Mouse (Mus musculus) hindbrain, postnatal 0 days (tissue): ENCODE data around the gene Lmntd1. TPM values are rescaled to one million over a fixed set of nuclear protein-coding genes. Genes with fewer than 3 reads are reported as not detected.

Source experiments
- ATAC-seq: fragments of 200-750 bp; cut with Nextera tagmentation; 2 replicates; pipeline ENCODE4 v1.8.0; 2017; ENCODE audit warnings: mild to moderate bottlenecking, moderate TSS enrichment, moderate library complexity
- DNase-seq: peaks from one replicate; pipeline ENCODE4 v3.0.0-alpha.2; 2015; ENCODE audit warnings: low spot score
- H3K27ac ChIP-seq: fragments of 300-500 bp; sonication (generic); 2 replicates; pipeline ENCODE4 v1.5.1; 2014; ENCODE audit warnings: mild to moderate bottlenecking
- H3K27me3 ChIP-seq: fragments of 300-500 bp; sonication (generic); 2 replicates; pipeline ENCODE4 v1.6.1; 2014; ENCODE audit warnings: low read length, mixed read lengths; ENCODE audit not compliant: insufficient read depth
- H3K36me3 ChIP-seq: fragments of 300-500 bp; sonication (generic); 2 replicates; pipeline ENCODE4 v1.6.1; 2014; ENCODE audit warnings: low read length, mixed read lengths; ENCODE audit not compliant: insufficient read depth
- H3K4me1 ChIP-seq: fragments of 300-500 bp; sonication (generic); 2 replicates; pipeline ENCODE4 v1.6.1; 2014; ENCODE audit warnings: antibody characterized with exemption, low read length, mixed read lengths; ENCODE audit not compliant: insufficient read depth
- H3K4me2 ChIP-seq: fragments of 300-500 bp; sonication (generic); 2 replicates; pipeline ENCODE4 v1.6.1; 2014; ENCODE audit warnings: low read depth, mild to moderate bottlenecking, low read length, moderate library complexity, mixed read lengths
- H3K4me3 ChIP-seq: fragments of 300-500 bp; sonication (generic); 2 replicates; pipeline ENCODE4 v1.5.1; 2014; ENCODE audit warnings: low read length
- H3K9ac ChIP-seq: fragments of 300-500 bp; sonication (generic); replicated peaks from 2 replicates; pipeline ENCODE4 v1.6.1; 2014; ENCODE audit warnings: mild to moderate bottlenecking, low read length, moderate library complexity, mixed read lengths
- H3K9me3 ChIP-seq: fragments of 300-500 bp; sonication (generic); 2 replicates; pipeline ENCODE4 v1.6.1; 2016; ENCODE audit warnings: low read length, mixed read lengths
- CTCF ChIP-seq: IDR thresholded peaks from 2 replicates; pipeline ENCODE4 v1.5.1; 2016; ENCODE audit warnings: antibody characterized with exemption, control low read depth, low read depth
- WGBS: fragments of 180-500 bp; shearing (Covaris S2); extraction: QIAGEN DNeasy Blood & Tissue Kit; methylation state at CpG from one replicate; pipeline ENCODE4 v1.1.7; 2014; 5-methylcytosine and 5-hydroxymethylcytosine counted together
- polyA plus RNA-seq: library from polyadenylated mRNA; unstranded; fragments of >200 nt; fragmentation: Nextera tagmentation; extraction: Ambion mirVana; gene quantifications from 2 replicates; pipeline ENCODE4 v1.2.1, GENCODE M21; 2015
- total RNA-seq: library from RNA; depleted of rRNA; stranded (reverse); fragments of >200 nt; gene quantifications from 2 replicates; pipeline ENCODE4 v1.2.3, GENCODE M21; 2014

Lmntd1 gene
- total and polyA plus RNA-seq, 2 experiments from 2014 or later = 1.5 to 2.3 TPM

- Histone ChIP-seq H3K9me3 (no peaks in the 10 kb centered on the region), H3K36me3 (no peaks in the 10 kb centered on the region), H3K4me2 (no peak overlapping the region), H3K4me3 (no peak overlapping the region), H3K27ac (no peak overlapping the region), H3K4me1 (no peaks in the 10 kb centered on the region), H3K9ac (no peak overlapping the region), H3K27me3 (no peaks in the 10 kb centered on the region)
- TF ChIP-seq CTCF = no peak
- WGBS = 93% methylated on average over 5 of the region's 5 CpGs
- ATAC-seq = no peak
- DNase-seq = no peak
Observed at GRCm38 (mm10) chr6:145565663-145566062, 48.5 kb downstream of the Lmntd1 start.

GRCm38 (mm10) chr6:145564671-145565070 is 49.4 kb downstream of the Lmntd1 start:
- Histone ChIP-seq H3K9me3 (no peaks in the 10 kb centered on the region), H3K9ac (no peak overlapping the region), H3K4me3 (no peak overlapping the region), H3K4me1 (no peaks in the 10 kb centered on the region), H3K27ac (no peak overlapping the region), H3K36me3 (no peaks in the 10 kb centered on the region), H3K4me2 (no peak overlapping the region), H3K27me3 (no peaks in the 10 kb centered on the region)
- no peak for ATAC-seq
- no peak for DNase-seq
- TF ChIP-seq CTCF = no peak
- 84% methylated on average over 4 of the region's 4 CpGs for WGBS

DNA sequence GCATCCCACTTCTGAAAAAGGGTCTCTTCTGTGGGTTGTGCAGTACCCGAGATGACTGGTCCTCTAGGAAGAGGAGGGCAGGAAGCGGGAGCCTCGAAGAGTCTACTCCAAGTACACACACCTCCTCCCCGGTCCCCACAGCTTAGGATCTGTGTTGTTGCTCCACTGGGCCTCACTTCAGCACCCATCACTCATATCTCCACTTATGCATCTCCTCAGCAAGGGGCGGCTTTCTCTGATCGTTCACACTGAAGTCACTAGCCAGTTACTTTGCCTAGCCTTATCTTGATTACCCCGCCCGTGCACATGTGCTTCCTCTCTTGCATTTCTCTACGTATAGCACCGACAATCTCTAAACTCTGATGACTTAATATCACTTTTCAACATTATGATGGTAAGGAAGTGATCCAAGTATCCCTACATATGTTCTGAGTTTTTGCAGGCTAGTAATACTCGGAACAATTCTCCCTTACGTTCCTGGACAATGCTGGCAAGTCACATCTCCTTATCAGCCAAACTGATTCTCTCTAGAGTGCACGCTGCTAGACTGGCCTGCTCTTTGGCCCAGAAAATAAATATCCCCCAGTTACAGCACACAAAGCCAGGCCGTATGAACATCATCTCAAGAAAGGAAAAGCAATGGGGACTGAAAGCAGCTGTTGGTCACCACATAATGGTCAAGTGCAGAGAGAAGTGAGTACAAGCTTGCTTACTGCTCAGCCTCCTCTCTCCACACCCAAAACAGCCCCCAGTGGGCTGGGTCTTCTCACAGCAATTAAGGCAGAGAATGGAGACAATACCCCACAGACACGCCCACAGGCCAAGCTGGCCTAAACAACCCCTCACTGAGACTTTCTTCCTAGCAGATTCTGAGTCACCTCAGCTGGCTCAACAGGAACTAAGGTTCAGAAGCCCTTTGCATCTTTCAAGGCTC is 56.8 kb downstream of the Lmntd1 start:
- no peaks in the 10 kb centered on the region for H3K27me3 ChIP-seq
- WGBS = 82% methylated on average over 15 of the region's 15 CpGs
- no peak for TF ChIP-seq CTCF
- ATAC-seq (no peak), DNase-seq (no peak)
- no peaks in the 10 kb centered on the region for H3K4me1 ChIP-seq
- H3K4me3 ChIP-seq = no peak overlapping the region
- no peaks in the 10 kb centered on the region for H3K9me3 ChIP-seq
- no peak overlapping the region for H3K4me2 ChIP-seq
- no peak overlapping the region for H3K9ac ChIP-seq
- no peak overlapping the region for H3K27ac ChIP-seq
- H3K36me3 ChIP-seq = no peaks in the 10 kb centered on the region

GRCm38 (mm10) chr6:145553226-145553625 is 60.9 kb downstream of the Lmntd1 start:
- Histone ChIP-seq H3K9ac (no peak overlapping the region), H3K9me3 (no peaks in the 10 kb centered on the region), H3K4me2 (no peak overlapping the region), H3K4me3 (no peak overlapping the region), H3K36me3 (no peaks in the 10 kb centered on the region), H3K27ac (no peak overlapping the region), H3K4me1 (no peaks in the 10 kb centered on the region), H3K27me3 (no peaks in the 10 kb centered on the region)
- no peak for TF ChIP-seq CTCF
- DNase-seq (no peak), ATAC-seq (no peak)
- WGBS = 53% methylated on average over 7 of the region's 7 CpGs

DNA sequence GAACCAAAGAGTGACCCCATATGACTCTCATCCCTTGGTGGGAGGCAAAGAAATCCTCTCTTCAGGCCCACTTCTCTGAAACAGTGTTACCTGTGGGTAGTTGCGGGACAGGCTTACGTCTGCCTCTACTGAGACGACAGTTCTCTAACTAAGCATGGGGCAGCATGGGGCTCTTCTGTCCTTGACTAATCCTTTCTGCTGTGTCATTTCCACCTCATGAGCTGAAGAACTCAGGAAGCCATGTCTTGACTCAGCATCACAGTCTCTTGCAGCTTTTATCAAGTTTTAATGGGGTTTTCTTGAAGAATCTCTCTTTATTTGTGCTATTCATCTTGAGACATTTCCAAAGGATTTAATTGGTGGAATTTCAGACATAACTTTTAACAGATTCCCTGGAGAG is 61.3 kb downstream of the Lmntd1 start:
- Histone ChIP-seq H3K9ac (no peak overlapping the region), H3K36me3 (no peaks in the 10 kb centered on the region), H3K27ac (no peak overlapping the region), H3K9me3 (no peaks in the 10 kb centered on the region), H3K4me2 (no peak overlapping the region), H3K27me3 (no peaks in the 10 kb centered on the region), H3K4me1 (no peaks in the 10 kb centered on the region), H3K4me3 (no peak overlapping the region)
- TF ChIP-seq CTCF = no peak
- WGBS = 92% methylated on average over 3 of the region's 3 CpGs
- ATAC-seq (no peak), DNase-seq (no peak)

- TF ChIP-seq CTCF = no peak
- ATAC-seq (no peak), DNase-seq (no peak)
- H3K9ac ChIP-seq = no peak overlapping the region
- no peaks in the 10 kb centered on the region for H3K9me3 ChIP-seq
- no peak overlapping the region for H3K27ac ChIP-seq
- H3K27me3 ChIP-seq = no peaks in the 10 kb centered on the region
- no peaks in the 10 kb centered on the region for H3K36me3 ChIP-seq
- no peaks in the 10 kb centered on the region for H3K4me1 ChIP-seq
- no peak overlapping the region for H3K4me3 ChIP-seq
- no peak overlapping the region for H3K4me2 ChIP-seq
- WGBS = 87% methylated on average over 5 of the region's 5 CpGs
Observed at GRCm38 (mm10) chr6:145550993-145551392, 63.1 kb downstream of the Lmntd1 start.
